Mouse (Mus musculus): Measurements from ENCODE around the gene Grik5. TPM values are rescaled to one million over a fixed set of nuclear protein-coding genes. Genes with fewer than 3 reads are reported as not detected.

The Grik5 gene
- total and polyA plus RNA-seq, 2 experiments from 2014 or later = 14.8 to 142 TPM

DNA sequence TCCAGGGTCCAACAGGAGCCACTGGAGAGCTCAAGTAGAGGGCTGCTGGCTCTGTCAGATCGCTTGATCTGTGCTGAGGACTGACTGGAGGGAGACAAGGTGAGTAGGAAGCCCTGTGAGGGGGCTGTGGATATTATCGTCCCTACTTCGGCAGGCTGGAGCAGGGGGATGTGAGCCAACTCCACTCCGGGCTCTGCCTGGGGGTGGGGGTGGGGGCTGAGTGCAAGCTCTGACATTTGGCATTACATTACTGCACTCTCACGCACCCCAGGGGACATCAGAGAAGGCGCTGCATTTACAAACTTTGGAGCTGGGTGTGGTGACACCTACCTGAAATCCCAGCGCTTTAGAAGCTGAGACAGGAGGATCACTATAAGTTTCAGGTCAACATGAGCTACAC, 60.6 kb downstream of the Grik5 start:
- no peak overlapping the region for H3K4me3 ChIP-seq (ENCODE audit: low read length)
- peaks cover 28% of the 10 kb centered on the region for H3K4me1 ChIP-seq (ENCODE audit: insufficient read depth, low read length)
- H3K9me3 ChIP-seq (ENCODE audit: low read length) = no peaks in the 10 kb centered on the region
- no peaks in the 10 kb centered on the region for H3K27me3 ChIP-seq (ENCODE audit: insufficient read depth, low read length)
- H3K4me2 ChIP-seq (ENCODE audit: low read depth, low read length) = no peak overlapping the region
- no peak overlapping the region for H3K27ac ChIP-seq
- DNase-seq (ENCODE audit: low spot score) (no peak), ATAC-seq (no peak)
- WGBS = 71% methylated on average over 7 of the region's 7 CpGs
- no peak for TF ChIP-seq CTCF (IDR thresholded peaks at IDR 0.05; ENCODE audit: low read depth)
- H3K9ac ChIP-seq (replicated peaks; ENCODE audit: low read length) = no peak overlapping the region
- H3K36me3 ChIP-seq (ENCODE audit: insufficient read depth, low read length) = peaks cover 18% of the 10 kb centered on the region; the same call in 1 of the 2 replicates

GRCm38 (mm10) chr7:25010090-25010913, 61.8 kb downstream of the Grik5 start:
- peak; percentile 88 for DNase-seq (ENCODE audit: low spot score)
- Histone ChIP-seq H3K36me3 (ENCODE audit: insufficient read depth, low read length) (peaks cover 8% of the 10 kb centered on the region; the same call in 1 of the 2 replicates), H3K9me3 (ENCODE audit: low read length) (no peaks in the 10 kb centered on the region), H3K27ac (peak overlapping the region; percentile 98), H3K4me2 (ENCODE audit: low read depth, low read length) (peak overlapping the region; percentile 62), H3K27me3 (ENCODE audit: insufficient read depth, low read length) (no peaks in the 10 kb centered on the region), H3K9ac (replicated peaks; ENCODE audit: low read length) (peak overlapping the region; percentile 57), H3K4me3 (ENCODE audit: low read length) (peak overlapping the region; percentile 35), H3K4me1 (ENCODE audit: insufficient read depth, low read length) (peaks cover 34% of the 10 kb centered on the region)
- peak; percentile 16 for ATAC-seq
- TF ChIP-seq CTCF (IDR thresholded peaks at IDR 0.05; ENCODE audit: low read depth) = peak; percentile 80
- 4% methylated on average over 88 of the region's 97 CpGs for WGBS

- no peak for TF ChIP-seq CTCF (IDR thresholded peaks at IDR 0.05; ENCODE audit: low read depth)
- WGBS = 4% methylated on average over 20 of the region's 20 CpGs
- Histone ChIP-seq H3K9me3 (ENCODE audit: low read length) (no peaks in the 10 kb centered on the region), H3K4me2 (ENCODE audit: low read depth, low read length) (peak overlapping the region; percentile 62), H3K4me1 (ENCODE audit: insufficient read depth, low read length) (peaks cover 34% of the 10 kb centered on the region), H3K9ac (replicated peaks; ENCODE audit: low read length) (peak overlapping the region; percentile 57), H3K27ac (peak overlapping the region; percentile 98), H3K27me3 (ENCODE audit: insufficient read depth, low read length) (no peaks in the 10 kb centered on the region), H3K36me3 (ENCODE audit: insufficient read depth, low read length) (0 out of 2 replicates have a peak, but pooled peaks cover 4% of the 10 kb centered on the region), H3K4me3 (ENCODE audit: low read length) (peak overlapping the region; percentile 35)
- peak; percentile 82 for DNase-seq (ENCODE audit: low spot score)
- peak; percentile 34 for ATAC-seq
These were observed 62.9 kb downstream of the Grik5 start for GRCm38 (mm10) chr7:25009099-25009700.

DNA sequence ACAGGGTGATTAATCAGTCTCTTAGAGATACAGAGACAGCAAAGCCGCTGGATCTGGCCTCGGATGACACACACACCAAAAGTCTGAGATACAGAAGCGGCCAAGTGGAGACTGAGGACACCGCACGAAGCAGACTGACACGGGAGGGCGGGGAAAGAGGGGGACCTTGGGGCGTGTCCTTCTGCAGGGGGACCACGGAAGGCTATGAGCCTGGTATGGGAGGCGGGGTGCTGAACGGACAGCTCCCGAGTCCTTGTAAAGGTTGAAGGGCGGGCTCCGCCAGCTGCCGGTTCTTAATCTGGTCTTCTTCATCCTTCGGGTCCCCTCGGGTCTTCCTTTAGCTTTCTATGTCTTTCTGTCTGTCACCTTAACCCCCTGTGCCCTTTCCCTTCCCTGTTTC, 63.5 kb downstream of the Grik5 start:
- Histone ChIP-seq H3K9ac (replicated peaks; ENCODE audit: low read length) (peak overlapping the region; percentile 57), H3K4me2 (ENCODE audit: low read depth, low read length) (peak overlapping the region; percentile 62), H3K9me3 (ENCODE audit: low read length) (no peaks in the 10 kb centered on the region), H3K36me3 (ENCODE audit: insufficient read depth, low read length) (0 out of 2 replicates have a peak, but pooled peaks cover 2% of the 10 kb centered on the region), H3K27me3 (ENCODE audit: insufficient read depth, low read length) (no peaks in the 10 kb centered on the region), H3K4me1 (ENCODE audit: insufficient read depth, low read length) (peaks cover 38% of the 10 kb centered on the region), H3K4me3 (ENCODE audit: low read length) (peak overlapping the region; percentile 35), H3K27ac (peak overlapping the region; percentile 98)
- WGBS = 2% methylated on average over 17 of the region's 17 CpGs
- TF ChIP-seq CTCF (IDR thresholded peaks at IDR 0.05; ENCODE audit: low read depth) = no peak
- ATAC-seq (peak; percentile 12; the same call in 1 of the 2 replicates), DNase-seq (ENCODE audit: low spot score) (peak; percentile 77)

- H3K9me3 ChIP-seq (ENCODE audit: low read length) = no peaks in the 10 kb centered on the region
- peak overlapping the region; percentile 98 for H3K27ac ChIP-seq
- peak overlapping the region; percentile 62 for H3K4me2 ChIP-seq (ENCODE audit: low read depth, low read length)
- peaks cover 45% of the 10 kb centered on the region for H3K4me1 ChIP-seq (ENCODE audit: insufficient read depth, low read length)
- DNase-seq (ENCODE audit: low spot score) = peak; percentile 95
- no peaks in the 10 kb centered on the region for H3K36me3 ChIP-seq (ENCODE audit: insufficient read depth, low read length)
- TF ChIP-seq CTCF (IDR thresholded peaks at IDR 0.05; ENCODE audit: low read depth) = no peak
- 11% methylated on average over 8 of the region's 8 CpGs for WGBS
- H3K4me3 ChIP-seq (ENCODE audit: low read length) = peak overlapping the region; percentile 35; the same call in 1 of the 2 replicates
- peak; percentile 30 for ATAC-seq
- H3K9ac ChIP-seq (replicated peaks; ENCODE audit: low read length) = peak overlapping the region; percentile 57
- no peaks in the 10 kb centered on the region for H3K27me3 ChIP-seq (ENCODE audit: insufficient read depth, low read length)
These were observed 64.4 kb downstream of the Grik5 start for GRCm38 (mm10) chr7:25007609-25008374.

DNA sequence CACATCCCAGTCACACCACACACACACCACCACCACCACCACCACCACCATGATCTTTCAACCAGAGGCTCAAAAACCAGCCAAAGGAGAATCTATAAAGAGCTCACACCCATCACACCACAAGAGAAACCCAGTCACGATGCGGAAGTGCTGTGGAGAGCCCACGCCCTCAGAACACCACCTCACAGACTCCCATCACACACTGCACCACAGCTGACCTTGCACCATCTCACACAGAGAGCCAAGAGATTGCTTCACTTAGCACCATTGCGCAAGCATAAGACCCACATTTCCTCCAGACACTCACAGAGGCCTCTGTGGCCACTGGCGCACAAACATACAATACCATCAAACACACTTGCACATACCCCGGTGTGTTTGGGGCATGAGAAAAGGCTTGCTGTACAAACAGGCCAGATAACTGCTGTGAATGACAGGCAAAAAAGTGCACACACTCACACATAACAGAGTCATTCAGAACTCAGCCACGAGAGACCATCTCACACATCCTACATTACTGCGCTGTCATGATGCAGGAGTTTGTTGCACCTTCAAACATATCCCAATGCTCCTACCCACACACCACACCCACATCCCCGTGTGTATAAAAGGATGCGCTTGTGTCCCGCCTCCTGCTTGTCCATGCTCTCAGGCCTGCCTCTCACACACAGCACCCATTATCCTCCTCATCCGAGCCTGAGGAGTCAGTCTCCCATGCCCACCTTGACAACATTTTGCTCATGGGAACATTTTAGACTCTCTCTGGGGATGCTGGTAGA, 65.4 kb downstream of the Grik5 start:
- peak overlapping the region; percentile 71 for H3K4me2 ChIP-seq (ENCODE audit: low read depth, low read length)
- H3K27ac ChIP-seq = peak overlapping the region; percentile 98
- DNase-seq (ENCODE audit: low spot score) (no peak), ATAC-seq (no peak)
- no peak for TF ChIP-seq CTCF (IDR thresholded peaks at IDR 0.05; ENCODE audit: low read depth)
- WGBS = 68% methylated on average over 12 of the region's 12 CpGs
- H3K9me3 ChIP-seq (ENCODE audit: low read length) = no peaks in the 10 kb centered on the region
- H3K4me3 ChIP-seq (ENCODE audit: low read length) = no peak overlapping the region
- no peaks in the 10 kb centered on the region for H3K27me3 ChIP-seq (ENCODE audit: insufficient read depth, low read length)
- no peaks in the 10 kb centered on the region for H3K36me3 ChIP-seq (ENCODE audit: insufficient read depth, low read length)
- peak overlapping the region; percentile 57; the same call in 1 of the 2 replicates for H3K9ac ChIP-seq (replicated peaks; ENCODE audit: low read length)
- peaks cover 45% of the 10 kb centered on the region for H3K4me1 ChIP-seq (ENCODE audit: insufficient read depth, low read length)
